Mouse (Mus musculus) midbrain, embryonic 15.5 days (tissue): ENCODE data around the gene Zfp648. TPM values are rescaled to one million over a fixed set of nuclear protein-coding genes. Genes with fewer than 3 reads are reported as not detected.

Source experiments
- ATAC-seq: fragments of 200-750 bp; cut with Nextera tagmentation; replicated peaks from 2 replicates; pipeline ENCODE4 v1.8.0; 2017; ENCODE audit warnings: moderate TSS enrichment
- H3K27ac ChIP-seq: fragments of 300-500 bp; sonication (generic); 2 replicates; pipeline ENCODE4 v1.5.1; 2015; ENCODE audit warnings: mild to moderate bottlenecking, inconsistent platforms
- H3K27me3 ChIP-seq: fragments of 300-500 bp; sonication (generic); replicated peaks from 2 replicates; pipeline ENCODE4 v1.6.1; 2015; ENCODE audit warnings: inconsistent platforms
- H3K36me3 ChIP-seq: fragments of 300-500 bp; sonication (generic); replicated peaks from 2 replicates; pipeline ENCODE4 v1.6.1; 2015; ENCODE audit warnings: inconsistent platforms
- H3K4me1 ChIP-seq: fragments of 300-500 bp; sonication (generic); 2 replicates; pipeline ENCODE4 v1.6.1; 2015; ENCODE audit warnings: inconsistent platforms
- H3K4me2 ChIP-seq: fragments of 300-500 bp; sonication (generic); 2 replicates; pipeline ENCODE4 v1.6.1; 2015; ENCODE audit warnings: inconsistent platforms, mild to moderate bottlenecking, moderate library complexity
- H3K4me3 ChIP-seq: fragments of 300-500 bp; sonication (generic); 2 replicates; pipeline ENCODE4 v1.5.1; 2015; ENCODE audit warnings: mild to moderate bottlenecking, inconsistent platforms
- H3K9ac ChIP-seq: fragments of 300-500 bp; sonication (generic); 2 replicates; pipeline ENCODE4 v1.6.1; 2015; ENCODE audit warnings: mild to moderate bottlenecking, inconsistent platforms
- H3K9me3 ChIP-seq: fragments of 300-500 bp; sonication (generic); 2 replicates; pipeline ENCODE4 v1.6.1; 2016; ENCODE audit warnings: inconsistent platforms
- WGBS: fragments of 180-500 bp; shearing (Covaris S2); methylation state at CpG from one replicate; pipeline ENCODE4 v1.1.7; 2015; ENCODE audit warnings: mixed read lengths; 5-methylcytosine and 5-hydroxymethylcytosine counted together
- polyA plus RNA-seq: library from polyadenylated mRNA; unstranded; fragments of >200 nt; fragmentation: Nextera tagmentation; extraction: Ambion mirVana; gene quantifications from 2 replicates; pipeline ENCODE4 v1.2.1, GENCODE M21; 2015

Zfp648 gene
- polyA plus RNA-seq, 1 experiment from 2014 or later, result 0.74 TPM

- H3K27me3 ChIP-seq, result no peaks in the 10 kb centered on the region
- H3K9me3 ChIP-seq, result no peaks in the 10 kb centered on the region
- 77% methylated on average over 6 of the region's 6 CpGs for WGBS
- H3K9ac ChIP-seq, result no peak overlapping the region
- H3K4me3 ChIP-seq, result no peak overlapping the region
- no peaks in the 10 kb centered on the region for H3K4me1 ChIP-seq
- H3K4me2 ChIP-seq, result no peak overlapping the region
- no peak for ATAC-seq
- no peak overlapping the region for H3K27ac ChIP-seq
- H3K36me3 ChIP-seq, result no peaks in the 10 kb centered on the region
Observed at GRCm38 (mm10) chr1:154233033-154233432, 32.0 kb downstream of the Zfp648 start.

GRCm38 (mm10) chr1:154234814-154235213, 33.8 kb downstream of the Zfp648 start:
- H3K9me3 ChIP-seq, result no peaks in the 10 kb centered on the region
- ATAC-seq, result no peak
- H3K4me1 ChIP-seq, result no peaks in the 10 kb centered on the region
- no peaks in the 10 kb centered on the region for H3K36me3 ChIP-seq
- H3K27ac ChIP-seq, result no peak overlapping the region
- 87% methylated on average over 9 of the region's 9 CpGs for WGBS
- no peak overlapping the region for H3K9ac ChIP-seq
- H3K4me2 ChIP-seq, result no peak overlapping the region
- H3K4me3 ChIP-seq, result no peak overlapping the region
- H3K27me3 ChIP-seq, result no peaks in the 10 kb centered on the region

GRCm38 (mm10) chr1:154238876-154239275, 37.9 kb downstream of the Zfp648 start:
- Histone ChIP-seq H3K27ac (no peak overlapping the region), H3K9ac (no peak overlapping the region), H3K27me3 (no peaks in the 10 kb centered on the region), H3K4me3 (no peak overlapping the region), H3K4me2 (no peak overlapping the region), H3K9me3 (no peaks in the 10 kb centered on the region), H3K36me3 (no peaks in the 10 kb centered on the region), H3K4me1 (no peaks in the 10 kb centered on the region)
- ATAC-seq, result no peak

- Histone ChIP-seq H3K27me3 (no peaks in the 10 kb centered on the region), H3K27ac (no peak overlapping the region), H3K9me3 (no peaks in the 10 kb centered on the region), H3K9ac (no peak overlapping the region), H3K4me3 (no peak overlapping the region), H3K36me3 (no peaks in the 10 kb centered on the region), H3K4me2 (no peak overlapping the region), H3K4me1 (no peaks in the 10 kb centered on the region)
- no peak for ATAC-seq
- WGBS, result 72% methylated on average over 2 of the region's 2 CpGs
Observed at GRCm38 (mm10) chr1:154251186-154251585, 50.2 kb downstream of the Zfp648 start.

- ATAC-seq, result no peak
- WGBS, result 75% methylated on average over 5 of the region's 5 CpGs
- Histone ChIP-seq H3K4me3 (no peak overlapping the region), H3K27ac (no peak overlapping the region), H3K27me3 (no peaks in the 10 kb centered on the region), H3K9ac (no peak overlapping the region), H3K9me3 (no peaks in the 10 kb centered on the region), H3K36me3 (no peaks in the 10 kb centered on the region), H3K4me2 (no peak overlapping the region), H3K4me1 (0 out of 2 replicates have a peak, but pooled peaks cover 2% of the 10 kb centered on the region)
Observed at GRCm38 (mm10) chr1:154252739-154253138, 51.8 kb downstream of the Zfp648 start.
